Mouse (Mus musculus) gastrocnemius, postnatal 36 days (tissue): ENCODE results near the gene Zfhx3. TPM values are rescaled to one million over a fixed set of nuclear protein-coding genes. Genes with fewer than 3 reads are reported as not detected.

Experiments used
- DNase-seq, 2 experiments: peaks; one replicate each; pipeline ENCODE4 v3.0.0; 2022
- intact Hi-C: fragments of 180-260 bp; cut with DNase I; formaldehyde crosslinking; loops from one replicate; pipeline ENCODE4 v1.15.1; 2025
- total RNA-seq, 2 experiments: library from RNA; stranded (reverse); gene quantifications; 2 replicates each; pipeline ENCODE4 v1.2.3; 2021

Gene Zfhx3
- total RNA-seq, 2 experiments from 2014 or later: 12.7 to 13.4 TPM

GRCm38 (mm10) chr8:108920151-108920550 is 977.7 kb downstream of the Zfhx3 start:
- DNase-seq: no peak
- intact Hi-C loops: no loop called here

GRCm38 (mm10) chr8:108923161-108923560 is 980.7 kb downstream of the Zfhx3 start:
- no peak for DNase-seq
- intact Hi-C loops: no loop called here

- intact Hi-C loops: no loop called here
- peak in 1 of 2 experiments; percentile 35 for DNase-seq
These were observed 982.1 kb downstream of the Zfhx3 start for GRCm38 (mm10) chr8:108924526-108924925.

- peak; percentile 55 to 70 for DNase-seq
These were observed 983.7 kb downstream of the Zfhx3 start for GRCm38 (mm10) chr8:108926106-108926505.

GRCm38 (mm10) chr8:108930635-108931034 is 988.2 kb downstream of the Zfhx3 start:
- intact Hi-C loops: no loop called here
- no peak for DNase-seq

More at GRCm38 (mm10) chr8:108926106-108926505, 983.7 kb downstream of the Zfhx3 start:
- intact Hi-C loops: no loop called here

GRCm38 (mm10) chr8:108931837-108932236 is 989.4 kb downstream of the Zfhx3 start:
- DNase-seq: no peak
- intact Hi-C loops: no loop called here

- no peak for DNase-seq
- intact Hi-C loops: no loop called here
These were observed 990.3 kb downstream of the Zfhx3 start for GRCm38 (mm10) chr8:108932729-108933128.

GRCm38 (mm10) chr8:108935834-108936694 is 993.6 kb downstream of the Zfhx3 start:
- intact Hi-C loops: no loop called here
- no peak for DNase-seq

GRCm38 (mm10) chr8:108936695-108937448 is 994.4 kb downstream of the Zfhx3 start:
- intact Hi-C loops: no loop called here
- no peak for DNase-seq

GRCm38 (mm10) chr8:108937904-108938455 is 995.5 kb downstream of the Zfhx3 start:
- DNase-seq: no peak
- intact Hi-C loops: no loop called here

GRCm38 (mm10) chr8:108942686-108943085 is 1000.2 kb downstream of the Zfhx3 start:
- no peak for DNase-seq
- intact Hi-C loops: no loop called here

GRCm38 (mm10) chr8:108943132-108943531 is 1000.7 kb downstream of the Zfhx3 start:
- DNase-seq: no peak
- intact Hi-C loops: no loop called here

- intact Hi-C loops: no loop called here
- no peak for DNase-seq
These were observed 1001.9 kb downstream of the Zfhx3 start for GRCm38 (mm10) chr8:108944312-108944711.

GRCm38 (mm10) chr8:108950311-108950710 is 1007.9 kb downstream of the Zfhx3 start:
- intact Hi-C loops: no loop called here

GRCm38 (mm10) chr8:108951560-108951959 is 1009.1 kb downstream of the Zfhx3 start:
- no peak for DNase-seq
- intact Hi-C loops: no loop called here

More at GRCm38 (mm10) chr8:108950311-108950710, 1007.9 kb downstream of the Zfhx3 start:
- no peak for DNase-seq

- intact Hi-C loops: no loop called here
- DNase-seq: no peak
These were observed 1014.0 kb downstream of the Zfhx3 start for GRCm38 (mm10) chr8:108956416-108956815.

GRCm38 (mm10) chr8:108962516-108962915 is 1020.1 kb downstream of the Zfhx3 start:
- no peak for DNase-seq
- intact Hi-C loops: no loop called here

GRCm38 (mm10) chr8:108963181-108963580 is 1020.7 kb downstream of the Zfhx3 start:
- DNase-seq: no peak
- intact Hi-C loops: no loop called here

- no peak for DNase-seq
- intact Hi-C loops: no loop called here
These were observed 1023.6 kb downstream of the Zfhx3 start for GRCm38 (mm10) chr8:108966041-108966440.

GRCm38 (mm10) chr8:108973639-108974325 is 1031.3 kb downstream of the Zfhx3 start:
- intact Hi-C loops: no loop called here
- no peak for DNase-seq
